Mouse (Mus musculus): Measurements from ENCODE around the gene Ctcf. TPM values are rescaled to one million over a fixed set of nuclear protein-coding genes. Genes with fewer than 3 reads are reported as not detected.

The Ctcf gene
- polyA plus RNA-seq, 1 experiment from 2014 or later = 131 TPM

- Histone ChIP-seq H3K4me2 (peak overlapping the region; percentile 44), H3K9ac (no peak overlapping the region), H3K27ac (no peak overlapping the region), H3K9me3 (no peaks in the 10 kb centered on the region), H3K4me1 (0 out of 2 replicates have a peak, but pooled peaks cover 3% of the 10 kb centered on the region), H3K4me3 (no peak overlapping the region), H3K27me3 (no peaks in the 10 kb centered on the region), H3K36me3 (peaks cover 41% of the 10 kb centered on the region)
- 70% methylated on average over 7 of the region's 7 CpGs for WGBS
- no peak for ATAC-seq (ENCODE audit: borderline replicate concordance, extremely low read depth, low FRiP score, low TSS enrichment)
Measured at GRCm38 (mm10) chr8:105685325-105685724, 49.0 kb downstream of the Ctcf start.

- H3K9me3 ChIP-seq = no peaks in the 10 kb centered on the region
- ATAC-seq (ENCODE audit: borderline replicate concordance, extremely low read depth, low FRiP score, low TSS enrichment) = peak; percentile 44; the same call in 1 of the 2 replicates
- no peak within 1 kb of the TSS for H3K27ac ChIP-seq
- H3K36me3 ChIP-seq = peaks cover 36% of the 10 kb centered on the region
- 8% methylated on average over 25 of the region's 26 CpGs for WGBS
- H3K9ac ChIP-seq = no peak within 1 kb of the TSS
- no peaks in the 10 kb centered on the region for H3K27me3 ChIP-seq
- H3K4me2 ChIP-seq = peak within 1 kb of the TSS; percentile 44
- 0 out of 2 replicates have a peak, but pooled peaks cover 3% of the 10 kb centered on the region for H3K4me1 ChIP-seq
- H3K4me3 ChIP-seq = 0 out of 2 replicates have a peak within 1 kb of the TSS, but pooled peaks have one; percentile 2
Measured at GRCm38 (mm10) chr8:105685796-105686308, 49.5 kb downstream of the Ctcf start, which contains the start of gene Carmil2. Gene Carmil2, plus strand, starts transcription at chr8:105686274.

- no peaks in the 10 kb centered on the region for H3K9me3 ChIP-seq
- H3K36me3 ChIP-seq = peaks cover 29% of the 10 kb centered on the region
- H3K27me3 ChIP-seq = no peaks in the 10 kb centered on the region
- no peak overlapping the region for H3K4me3 ChIP-seq
- H3K4me1 ChIP-seq = 0 out of 2 replicates have a peak, but pooled peaks cover 3% of the 10 kb centered on the region
- H3K4me2 ChIP-seq = no peak overlapping the region
- H3K27ac ChIP-seq = no peak overlapping the region
- ATAC-seq (ENCODE audit: borderline replicate concordance, extremely low read depth, low FRiP score, low TSS enrichment) = no peak
- WGBS = 63% methylated on average over 6 of the region's 6 CpGs
- H3K9ac ChIP-seq = no peak overlapping the region
Measured at GRCm38 (mm10) chr8:105686551-105686950, 50.2 kb downstream of the Ctcf start.

GRCm38 (mm10) chr8:105687512-105687911 lies 51.1 kb downstream of the Ctcf start:
- Histone ChIP-seq H3K9me3 (no peaks in the 10 kb centered on the region), H3K4me2 (no peak overlapping the region), H3K4me1 (0 out of 2 replicates have a peak, but pooled peaks cover 3% of the 10 kb centered on the region), H3K36me3 (peaks cover 20% of the 10 kb centered on the region), H3K27ac (no peak overlapping the region), H3K4me3 (no peak overlapping the region), H3K27me3 (no peaks in the 10 kb centered on the region), H3K9ac (no peak overlapping the region)
- ATAC-seq (ENCODE audit: borderline replicate concordance, extremely low read depth, low FRiP score, low TSS enrichment) = no peak
- 57% methylated on average over 8 of the region's 8 CpGs for WGBS

GRCm38 (mm10) chr8:105688242-105688752 lies 51.9 kb downstream of the Ctcf start:
- no peaks in the 10 kb centered on the region for H3K9me3 ChIP-seq
- WGBS = 52% methylated on average over 14 of the region's 14 CpGs
- H3K27me3 ChIP-seq = no peaks in the 10 kb centered on the region
- H3K4me1 ChIP-seq = 0 out of 2 replicates have a peak, but pooled peaks cover 3% of the 10 kb centered on the region
- no peak overlapping the region for H3K27ac ChIP-seq
- no peak for ATAC-seq (ENCODE audit: borderline replicate concordance, extremely low read depth, low FRiP score, low TSS enrichment)
- H3K4me2 ChIP-seq = no peak overlapping the region
- H3K9ac ChIP-seq = no peak overlapping the region; the same call in 1 of the 2 replicates
- no peak overlapping the region for H3K4me3 ChIP-seq
- peaks cover 12% of the 10 kb centered on the region for H3K36me3 ChIP-seq

GRCm38 (mm10) chr8:105689256-105689982 lies 53.1 kb downstream of the Ctcf start:
- H3K9me3 ChIP-seq = no peaks in the 10 kb centered on the region
- H3K27me3 ChIP-seq = no peaks in the 10 kb centered on the region; the same call in 1 of the 2 replicates
- H3K27ac ChIP-seq = no peak overlapping the region
- H3K4me1 ChIP-seq = peaks cover 14% of the 10 kb centered on the region
- no peak overlapping the region for H3K9ac ChIP-seq
- H3K36me3 ChIP-seq = peaks cover 1% of the 10 kb centered on the region; the same call in 1 of the 2 replicates
- no peak overlapping the region for H3K4me2 ChIP-seq
- no peak for ATAC-seq (ENCODE audit: borderline replicate concordance, extremely low read depth, low FRiP score, low TSS enrichment)
- WGBS = 54% methylated on average over 35 of the region's 35 CpGs
- no peak overlapping the region for H3K4me3 ChIP-seq

- H3K4me2 ChIP-seq = no peak overlapping the region
- WGBS = 82% methylated on average over 9 of the region's 9 CpGs
- no peak overlapping the region for H3K4me3 ChIP-seq
- no peak overlapping the region for H3K9ac ChIP-seq
- no peaks in the 10 kb centered on the region for H3K9me3 ChIP-seq
- no peak overlapping the region for H3K27ac ChIP-seq
- peaks cover 17% of the 10 kb centered on the region for H3K4me1 ChIP-seq
- ATAC-seq (ENCODE audit: borderline replicate concordance, extremely low read depth, low FRiP score, low TSS enrichment) = no peak
- no peaks in the 10 kb centered on the region for H3K36me3 ChIP-seq
- no peaks in the 10 kb centered on the region; the same call in 1 of the 2 replicates for H3K27me3 ChIP-seq
Measured at GRCm38 (mm10) chr8:105689983-105690360, 53.6 kb downstream of the Ctcf start.

GRCm38 (mm10) chr8:105690978-105691377 lies 54.6 kb downstream of the Ctcf start:
- Histone ChIP-seq H3K9me3 (no peaks in the 10 kb centered on the region), H3K27me3 (no peaks in the 10 kb centered on the region; the same call in 1 of the 2 replicates), H3K27ac (no peak overlapping the region), H3K4me1 (peaks cover 15% of the 10 kb centered on the region), H3K4me2 (no peak overlapping the region), H3K36me3 (no peaks in the 10 kb centered on the region), H3K4me3 (no peak overlapping the region), H3K9ac (no peak overlapping the region)
- ATAC-seq (ENCODE audit: borderline replicate concordance, extremely low read depth, low FRiP score, low TSS enrichment) = no peak
- 77% methylated on average over 14 of the region's 14 CpGs for WGBS

- H3K4me1 ChIP-seq = peaks cover 14% of the 10 kb centered on the region
- H3K4me3 ChIP-seq = no peak overlapping the region
- ATAC-seq (ENCODE audit: borderline replicate concordance, extremely low read depth, low FRiP score, low TSS enrichment) = no peak
- H3K27me3 ChIP-seq = no peaks in the 10 kb centered on the region; the same call in 1 of the 2 replicates
- H3K27ac ChIP-seq = no peak overlapping the region
- H3K9me3 ChIP-seq = no peaks in the 10 kb centered on the region
- H3K4me2 ChIP-seq = no peak overlapping the region
- 88% methylated on average over 11 of the region's 11 CpGs for WGBS
- no peaks in the 10 kb centered on the region for H3K36me3 ChIP-seq
- no peak overlapping the region for H3K9ac ChIP-seq
Measured at GRCm38 (mm10) chr8:105692449-105693182, 56.2 kb downstream of the Ctcf start.

GRCm38 (mm10) chr8:105693648-105694047 lies 57.3 kb downstream of the Ctcf start:
- Histone ChIP-seq H3K27me3 (no peaks in the 10 kb centered on the region; the same call in 1 of the 2 replicates), H3K9me3 (no peaks in the 10 kb centered on the region), H3K4me1 (peaks cover 14% of the 10 kb centered on the region), H3K36me3 (peaks cover 7% of the 10 kb centered on the region; the same call in 1 of the 2 replicates), H3K4me3 (peak overlapping the region; percentile 44), H3K27ac (no peak overlapping the region), H3K9ac (peak overlapping the region; percentile 5; the same call in 1 of the 2 replicates), H3K4me2 (peak overlapping the region; percentile 88)
- WGBS = 4% methylated on average over 27 of the region's 30 CpGs
- peak; percentile 25; the same call in 1 of the 2 replicates for ATAC-seq (ENCODE audit: borderline replicate concordance, extremely low read depth, low FRiP score, low TSS enrichment)

GRCm38 (mm10) chr8:105694051-105694799 lies 57.9 kb downstream of the Ctcf start:
- Histone ChIP-seq H3K36me3 (peaks cover 8% of the 10 kb centered on the region; the same call in 1 of the 2 replicates), H3K9me3 (no peaks in the 10 kb centered on the region), H3K27ac (no peak overlapping the region), H3K4me1 (peaks cover 14% of the 10 kb centered on the region), H3K9ac (peak overlapping the region; percentile 5; the same call in 1 of the 2 replicates), H3K4me2 (peak overlapping the region; percentile 88), H3K4me3 (peak overlapping the region; percentile 44), H3K27me3 (no peaks in the 10 kb centered on the region; the same call in 1 of the 2 replicates)
- WGBS = 10% methylated on average over 40 of the region's 40 CpGs
- ATAC-seq (ENCODE audit: borderline replicate concordance, extremely low read depth, low FRiP score, low TSS enrichment) = peak; percentile 27

Measured in lung, embryonic 15.5 days (tissue).